In genomic region chr10:128612433-128613153, GRCm38 (mm10) we compare ENCODE assay signal across 8 mouse cellular contexts. TPM values are rescaled to one million over a fixed set of nuclear protein-coding genes. Genes with fewer than 3 reads are reported as not detected.
DNase-seq lines count a peak whose midpoint lies in the region; ATAC-seq and TF ChIP-seq lines count a peak whose summit lies in the region.

No protein-coding gene starts in this region.

- TF ChIP-seq CTCF in C2C12 (IDR thresholded peaks at IDR 0.05; ENCODE audit: control insufficient read depth, insufficient read depth, insufficient read length) = peak; percentile 53
- TF ChIP-seq CTCF in bone marrow, adult 2 months (IDR thresholded peaks at IDR 0.05; ENCODE audit: control insufficient read depth, insufficient read depth, low read length) = peak; percentile 71
- TF ChIP-seq CTCF in liver, adult 2 months (IDR thresholded peaks at IDR 0.05; ENCODE audit: low read depth, low read length) = peak; percentile 80

- no peaks in the 10 kb centered on the region for H3K4me1 ChIP-seq in bone marrow, adult 2 months (ENCODE audit: control insufficient read depth, insufficient read depth, low read length)
- H3K4me1 ChIP-seq in embryonic facial prominence, embryonic 14.5 days (ENCODE audit: control insufficient read depth, insufficient read depth, low read length) = no peaks in the 10 kb centered on the region
- no peaks in the 10 kb centered on the region for H3K4me1 ChIP-seq in heart, embryonic 13.5 days
- peaks cover 3% of the 10 kb centered on the region; the same call in 1 of the 2 replicates for H3K4me1 ChIP-seq in kidney, embryonic 16.5 days (ENCODE audit: insufficient read depth, low read length)
- 0 out of 2 replicates have a peak, but pooled peaks cover 2% of the 10 kb centered on the region for H3K4me1 ChIP-seq in liver, adult 2 months (ENCODE audit: control insufficient read depth, insufficient read depth, low read length)

- ATAC-seq in embryonic facial prominence, embryonic 14.5 days (ENCODE audit: low read depth) = peak; percentile 82
- ATAC-seq in heart, embryonic 13.5 days (ENCODE audit: extremely low read depth, insufficient number of reproducible peaks, low FRiP score, low TSS enrichment) = no peak
- ATAC-seq in kidney, embryonic 16.5 days (ENCODE audit: low FRiP score, low TSS enrichment) = peak; percentile 54; the same call in 1 of the 2 replicates

- no peaks in the 10 kb centered on the region for H3K79me2 ChIP-seq in C2C12 (ENCODE audit: control insufficient read depth, insufficient read depth)
- no peaks in the 10 kb centered on the region for H3K79me2 ChIP-seq in liver, adult 2 months (ENCODE audit: control insufficient read depth, insufficient read depth, low read length)
- H3K79me2 ChIP-seq in myocyte (ENCODE audit: control insufficient read depth, insufficient read depth) = no peaks in the 10 kb centered on the region

- H3ac ChIP-seq in C2C12 (ENCODE audit: control insufficient read depth, insufficient read length, low read depth) (no peak overlapping the region), myocyte (ENCODE audit: control insufficient read depth, insufficient read length) (no peak overlapping the region)

- no peaks in the 10 kb centered on the region for H3K9me3 ChIP-seq in embryonic facial prominence, embryonic 14.5 days (ENCODE audit: control insufficient read depth, low read length)
- H3K9me3 ChIP-seq in heart, embryonic 13.5 days = no peaks in the 10 kb centered on the region
- no peaks in the 10 kb centered on the region for H3K9me3 ChIP-seq in kidney, embryonic 16.5 days (ENCODE audit: low read length)

- 15% methylated on average over 16 of the region's 16 CpGs for WGBS in bone marrow, adult 2 months
- WGBS in embryonic facial prominence, embryonic 14.5 days = 14% methylated on average over 16 of the region's 16 CpGs
- 15% methylated on average over 16 of the region's 16 CpGs for WGBS in heart, embryonic 13.5 days
- WGBS in kidney, embryonic 16.5 days = 14% methylated on average over 16 of the region's 16 CpGs
- WGBS in liver, adult 2 months = 12% methylated on average over 16 of the region's 16 CpGs

- no peak for TF ChIP-seq POLR2A in bone marrow, adult 2 months (IDR thresholded peaks at IDR 0.05; ENCODE audit: borderline replicate concordance, control insufficient read depth, low read depth, low read length)
- no peak for TF ChIP-seq POLR2A in liver, adult 2 months (IDR thresholded peaks at IDR 0.05; ENCODE audit: extremely low read depth, insufficient read depth, low read length)
- no peak for TF ChIP-seq POLR2A in myocyte (IDR thresholded peaks at IDR 0.05; ENCODE audit: insufficient read length, low read depth)

- H3K4me3 ChIP-seq in C2C12 (ENCODE audit: insufficient read depth, poor library complexity, severe bottlenecking) (no peak overlapping the region), myocyte (no peak overlapping the region)
- no peak overlapping the region for H3K4me3 ChIP-seq in bone marrow, adult 2 months (replicated peaks; ENCODE audit: control insufficient read depth, low read depth, low read length)
- no peak overlapping the region for H3K4me3 ChIP-seq in embryonic facial prominence, embryonic 14.5 days (ENCODE audit: low read depth, low read length)
- H3K4me3 ChIP-seq in heart, embryonic 13.5 days = peak overlapping the region; percentile 13; the same call in 1 of the 2 replicates
- no peak overlapping the region for H3K4me3 ChIP-seq in kidney, embryonic 16.5 days (ENCODE audit: low read length)
- no peak overlapping the region for H3K4me3 ChIP-seq in liver, adult 2 months (ENCODE audit: insufficient read depth, low read depth, low read length)

- H3K36me3 ChIP-seq in C2C12 (ENCODE audit: control insufficient read depth, insufficient read depth) (no peaks in the 10 kb centered on the region), myocyte (ENCODE audit: control insufficient read depth, insufficient read depth) (no peaks in the 10 kb centered on the region)
- no peaks in the 10 kb centered on the region for H3K36me3 ChIP-seq in embryonic facial prominence, embryonic 14.5 days (ENCODE audit: control insufficient read depth, insufficient read depth, low read length)
- H3K36me3 ChIP-seq in heart, embryonic 13.5 days = no peaks in the 10 kb centered on the region
- H3K36me3 ChIP-seq in kidney, embryonic 16.5 days (ENCODE audit: insufficient read depth, low read length) = no peaks in the 10 kb centered on the region
- H3K36me3 ChIP-seq in liver, adult 2 months (ENCODE audit: control insufficient read depth, insufficient read depth, low read length) = no peaks in the 10 kb centered on the region

- peak overlapping the region; percentile 27 for H3K4me2 ChIP-seq in embryonic facial prominence, embryonic 14.5 days (ENCODE audit: low read depth, low read length)
- H3K4me2 ChIP-seq in heart, embryonic 13.5 days = peak overlapping the region; percentile 10; the same call in 1 of the 2 replicates
- peak overlapping the region; percentile 28; the same call in 1 of the 2 replicates for H3K4me2 ChIP-seq in kidney, embryonic 16.5 days (replicated peaks; ENCODE audit: low read depth, low read length)
- H3K4me2 ChIP-seq in myocyte (ENCODE audit: low read depth) = peak overlapping the region; percentile 81

- H3K9ac ChIP-seq in embryonic facial prominence, embryonic 14.5 days (ENCODE audit: low read depth, low read length) = no peak overlapping the region; the same call in 1 of the 2 replicates
- peak overlapping the region; percentile 12; the same call in 1 of the 2 replicates for H3K9ac ChIP-seq in heart, embryonic 13.5 days
- no peak overlapping the region for H3K9ac ChIP-seq in kidney, embryonic 16.5 days (replicated peaks; ENCODE audit: low read length)
- no peak overlapping the region for H3K9ac ChIP-seq in liver, adult 2 months (ENCODE audit: low read depth, low read length)

- H3K27me3 ChIP-seq in C2C12 (ENCODE audit: control insufficient read depth, insufficient read depth, insufficient read length) (no peaks in the 10 kb centered on the region), myocyte (ENCODE audit: control insufficient read depth, insufficient read depth, insufficient read length) (no peaks in the 10 kb centered on the region)
- H3K27me3 ChIP-seq in embryonic facial prominence, embryonic 14.5 days (replicated peaks; ENCODE audit: control insufficient read depth, insufficient read depth, low read length) = no peaks in the 10 kb centered on the region
- H3K27me3 ChIP-seq in heart, embryonic 13.5 days (replicated peaks) = peaks cover 8% of the 10 kb centered on the region; the same call in 1 of the 2 replicates
- no peaks in the 10 kb centered on the region for H3K27me3 ChIP-seq in kidney, embryonic 16.5 days (ENCODE audit: insufficient read depth, low read length)
- H3K27me3 ChIP-seq in liver, adult 2 months (ENCODE audit: control insufficient read depth, insufficient read depth, low read length) = no peaks in the 10 kb centered on the region

- H3K27ac ChIP-seq in bone marrow, adult 2 months (ENCODE audit: control insufficient read depth, insufficient read depth, low read depth, low read length, poor library complexity) = no peak overlapping the region
- no peak overlapping the region for H3K27ac ChIP-seq in embryonic facial prominence, embryonic 14.5 days (replicated peaks; ENCODE audit: low read depth, low read length)
- H3K27ac ChIP-seq in heart, embryonic 13.5 days (replicated peaks) = no peak overlapping the region
- no peak overlapping the region for H3K27ac ChIP-seq in kidney, embryonic 16.5 days (ENCODE audit: low read length)
- H3K27ac ChIP-seq in liver, adult 2 months (replicated peaks; ENCODE audit: insufficient read depth, low read depth, low read length) = no peak overlapping the region

- DNase-seq in embryonic facial prominence, embryonic 14.5 days (ENCODE audit: low spot score) = peak; percentile 89
- DNase-seq in liver, adult 2 months (ENCODE audit: extremely low read depth, low read depth, low spot score) = peak; percentile 67
- peak; percentile 69 to 91 for DNase-seq in spleen, postnatal 4 days (ENCODE audit: low spot score in 2 of 2)

- no peaks in the 10 kb centered on the region for H3K79me3 ChIP-seq in C2C12 (ENCODE audit: low read depth)

RNA-seq across cellular contexts. Expression of gene Rps26, which starts 14.0 kb away (rescaled TPM):
- polyA plus RNA-seq in C2C12 (2012; fragmentation: generic; extraction: Trizol) (2,179 TPM), myocyte (2012; fragmentation: generic; extraction: Trizol) (1,658 TPM)
- polyA plus RNA-seq in bone marrow, adult 2 months (2011; ENCODE audit: insufficient read depth, insufficient read length, low replicate concordance, missing spikeins) = 1,015 and 1,193 TPM in 2 replicates
- 1,114 and 1,162 TPM in 2 replicates for polyA plus RNA-seq in embryonic facial prominence, embryonic 14.5 days (2014; fragmentation: Nextera tagmentation; extraction: Ambion mirVana)
- 455 and 482 TPM in 2 replicates for polyA plus RNA-seq in heart, embryonic 13.5 days (2015; fragmentation: Nextera tagmentation; extraction: Ambion mirVana)
- polyA plus RNA-seq in kidney, embryonic 16.5 days (2015; fragmentation: Nextera tagmentation; extraction: Ambion mirVana) = 628 and 640 TPM in 2 replicates
- 234 and 279 TPM in 2 replicates for total RNA-seq in liver, adult 2 months (2014; rRNA removed)
- polyA plus RNA-seq in liver, adult 2 months (2012; rRNA removed) = 425 and 439 TPM in 2 replicates

RNA-seq across cellular contexts. Expression of gene Erbb3, which starts 23.1 kb away (rescaled TPM):
- 0.28 TPM for polyA plus RNA-seq in C2C12 (2012; fragmentation: generic; extraction: Trizol)
- polyA plus RNA-seq in bone marrow, adult 2 months (2011; ENCODE audit: insufficient read depth, insufficient read length, low replicate concordance, missing spikeins) = 0.59 and 0.75 TPM in 2 replicates
- 22.5 and 22.7 TPM in 2 replicates for polyA plus RNA-seq in embryonic facial prominence, embryonic 14.5 days (2014; fragmentation: Nextera tagmentation; extraction: Ambion mirVana)
- 3.7 and 4.1 TPM in 2 replicates for polyA plus RNA-seq in heart, embryonic 13.5 days (2015; fragmentation: Nextera tagmentation; extraction: Ambion mirVana)
- polyA plus RNA-seq in kidney, embryonic 16.5 days (2015; fragmentation: Nextera tagmentation; extraction: Ambion mirVana) = 11.5 and 12.8 TPM in 2 replicates
- 92.9 and 115 TPM in 2 replicates for total RNA-seq in liver, adult 2 months (2014; rRNA removed)
- polyA plus RNA-seq in liver, adult 2 months (2012; rRNA removed) = 37.4 and 37.9 TPM in 2 replicates
- 23.3 TPM for polyA plus RNA-seq in myocyte (2012; fragmentation: generic; extraction: Trizol)

RNA-seq across cellular contexts. Expression of gene Ikzf4, which starts 33.2 kb away (rescaled TPM):
- polyA plus RNA-seq in C2C12 (2012; fragmentation: generic; extraction: Trizol) (0.05 TPM), myocyte (2012; fragmentation: generic; extraction: Trizol) (0.04 TPM)
- not detected in 2 replicates for polyA plus RNA-seq in bone marrow, adult 2 months (2011; ENCODE audit: insufficient read depth, insufficient read length, low replicate concordance, missing spikeins)
- 2.2 and 4.0 TPM in 2 replicates for polyA plus RNA-seq in embryonic facial prominence, embryonic 14.5 days (2014; fragmentation: Nextera tagmentation; extraction: Ambion mirVana)
- polyA plus RNA-seq in heart, embryonic 13.5 days (2015; fragmentation: Nextera tagmentation; extraction: Ambion mirVana) = 1.3 TPM in 2 replicates
- polyA plus RNA-seq in kidney, embryonic 16.5 days (2015; fragmentation: Nextera tagmentation; extraction: Ambion mirVana) = 1.4 and 2.0 TPM in 2 replicates
- total RNA-seq in liver, adult 2 months (2014; rRNA removed) = 0.09 and 0.13 TPM in 2 replicates
- 0.60 and 0.80 TPM in 2 replicates for polyA plus RNA-seq in liver, adult 2 months (2012; rRNA removed)

RNA-seq across cellular contexts. Expression of gene Pa2g4, which starts 46.8 kb away (rescaled TPM):
- 232 TPM for polyA plus RNA-seq in C2C12 (2012; fragmentation: generic; extraction: Trizol)
- 80.3 and 116 TPM in 2 replicates for polyA plus RNA-seq in bone marrow, adult 2 months (2011; ENCODE audit: insufficient read depth, insufficient read length, low replicate concordance, missing spikeins)
- polyA plus RNA-seq in embryonic facial prominence, embryonic 14.5 days (2014; fragmentation: Nextera tagmentation; extraction: Ambion mirVana) = 187 and 202 TPM in 2 replicates
- 125 and 136 TPM in 2 replicates for polyA plus RNA-seq in heart, embryonic 13.5 days (2015; fragmentation: Nextera tagmentation; extraction: Ambion mirVana)
- 200 and 203 TPM in 2 replicates for polyA plus RNA-seq in kidney, embryonic 16.5 days (2015; fragmentation: Nextera tagmentation; extraction: Ambion mirVana)
- total RNA-seq in liver, adult 2 months (2014; rRNA removed) = 24.7 and 30.0 TPM in 2 replicates
- polyA plus RNA-seq in liver, adult 2 months (2012; rRNA removed) = 17.6 and 17.8 TPM in 2 replicates
- 127 TPM for polyA plus RNA-seq in myocyte (2012; fragmentation: generic; extraction: Trizol)

Comparison
In these comparisons a context has a peak if more than half of its experiments do, and no peak if none do; other contexts are left out.
1. H3K4me2 ChIP-seq: peak in every context shown above with its lines; median percentile 81 in myocyte; 28 in kidney, embryonic 16.5 days; 27 in embryonic facial prominence, embryonic 14.5 days; 10 in heart, embryonic 13.5 days.